24 mouse cellular contexts compared by ENCODE assay signal in the genomic region with DNA sequence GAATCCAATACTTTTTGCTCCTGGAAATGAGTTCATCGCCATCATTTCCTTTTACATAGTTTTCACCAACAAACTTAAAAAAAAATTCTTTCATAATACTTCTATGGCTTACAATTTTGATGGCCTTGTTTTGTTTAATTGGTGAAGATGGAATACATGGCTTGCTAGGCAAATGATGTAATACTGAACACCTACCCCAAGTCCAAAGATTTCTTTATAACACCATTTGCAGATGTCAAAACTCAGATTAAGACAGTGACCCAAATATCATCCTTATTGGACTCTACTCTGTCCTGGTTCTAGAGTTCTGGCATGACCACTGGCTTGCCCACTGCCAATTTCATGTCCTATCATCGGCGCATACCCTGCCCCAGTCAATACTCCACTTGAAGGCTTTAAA. TPM values are rescaled to one million over a fixed set of nuclear protein-coding genes. Genes with fewer than 3 reads are reported as not detected.
"Had no signal": no experiment of that assay in that cellular context is flagged by ENCODE, and none has a peak within 500 bp of the region (broad histone marks: within the 10 kb centered on the region; RNA-seq: fewer than 3 reads in every experiment).

No protein-coding gene starts in this region.

- DNase-seq: retina, postnatal 1 day; right cerebral cortex, adult 18-20 months; right cerebral cortex, postnatal 14 days; right cerebral cortex, postnatal 25 days; right cerebral cortex, postnatal 4 days; spleen, adult 18-20 months; thymus, adult 18-20 months; thymus, adult 2 months; thymus, postnatal 14 days; thymus, postnatal 25 days; thymus, postnatal 36 days; thymus, postnatal 4 days had no signal

- H3K9me3 ChIP-seq: neural tube, embryonic 13.5 days; neural tube, embryonic 15.5 days; stomach, embryonic 15.5 days had no signal

- H3K4me2 ChIP-seq: neural tube, embryonic 13.5 days; neural tube, embryonic 15.5 days; stomach, embryonic 15.5 days had no signal

- H3K4me3 ChIP-seq: neural tube, embryonic 13.5 days; neural tube, embryonic 15.5 days; stomach, embryonic 15.5 days had no signal

- H3K36me3 ChIP-seq: neural tube, embryonic 13.5 days; neural tube, embryonic 15.5 days; stomach, embryonic 15.5 days had no signal

- H3K27ac ChIP-seq: neural tube, embryonic 13.5 days; neural tube, embryonic 15.5 days; stomach, embryonic 15.5 days; stomach, postnatal 0 days had no signal

- H3K27me3 ChIP-seq: neural tube, embryonic 13.5 days; neural tube, embryonic 15.5 days; stomach, embryonic 15.5 days had no signal

- H3K9ac ChIP-seq: neural tube, embryonic 13.5 days; neural tube, embryonic 15.5 days; stomach, embryonic 15.5 days had no signal

RNA-seq across cellular contexts. Expression of a gene that starts 54.7 kb away (rescaled TPM):
- total RNA-seq: neutrophil, adult 5-6 weeks had no signal
- polyA plus RNA-seq: neural tube, embryonic 13.5 days; neural tube, embryonic 14.5 days; neural tube, embryonic 15.5 days; spleen, adult 2 months; stomach, embryonic 14.5 days; stomach, embryonic 15.5 days; stomach, embryonic 16.5 days; stomach, postnatal 0 days; testis, adult 2 months; thymus, adult 2 months; thymus, postnatal 0 days; urinary bladder, adult 2 months had no signal
